Mouse (Mus musculus) intestine, embryonic 15.5 days (tissue): ENCODE data around the gene Sgsm3. TPM values are rescaled to one million over a fixed set of nuclear protein-coding genes. Genes with fewer than 3 reads are reported as not detected.
A peak's percentile ranks its signal among the peaks of the same experiment; 100 is the strongest.

ENCODE experiments used
- ATAC-seq: fragments of 200-750 bp; cut with Nextera tagmentation; 2 replicates; pipeline ENCODE4 v1.8.0; 2017; ENCODE audit warnings: moderate TSS enrichment, moderate library complexity
- H3K27ac ChIP-seq: fragments of 300-500 bp; sonication (generic); 2 replicates; pipeline ENCODE4 v1.5.1; 2015; ENCODE audit warnings: mild to moderate bottlenecking, inconsistent platforms
- H3K27me3 ChIP-seq: fragments of 300-500 bp; sonication (generic); replicated peaks from 2 replicates; pipeline ENCODE4 v1.6.1; 2015; ENCODE audit warnings: inconsistent platforms
- H3K36me3 ChIP-seq: fragments of 300-500 bp; sonication (generic); 2 replicates; pipeline ENCODE4 v1.6.1; 2015; ENCODE audit warnings: inconsistent platforms
- H3K4me1 ChIP-seq: fragments of 300-500 bp; sonication (generic); replicated peaks from 2 replicates; pipeline ENCODE4 v1.6.1; 2015; ENCODE audit warnings: inconsistent platforms
- H3K4me2 ChIP-seq: fragments of 300-500 bp; sonication (generic); replicated peaks from 2 replicates; pipeline ENCODE4 v1.6.1; 2015; ENCODE audit warnings: mild to moderate bottlenecking, inconsistent platforms
- H3K4me3 ChIP-seq: fragments of 300-500 bp; sonication (generic); replicated peaks from 2 replicates; pipeline ENCODE4 v1.5.1; 2015; ENCODE audit warnings: inconsistent platforms
- H3K9ac ChIP-seq: fragments of 300-500 bp; sonication (generic); 2 replicates; pipeline ENCODE4 v1.6.1; 2015; ENCODE audit warnings: inconsistent platforms
- H3K9me3 ChIP-seq: fragments of 300-500 bp; sonication (generic); 2 replicates; pipeline ENCODE4 v1.6.1; 2016; ENCODE audit warnings: inconsistent platforms
- WGBS: fragments of 180-500 bp; shearing (Covaris S2); methylation state at CpG from one replicate; pipeline ENCODE4 v1.1.7; 2015; 5-methylcytosine and 5-hydroxymethylcytosine counted together
- polyA plus RNA-seq: library from polyadenylated mRNA; unstranded; fragments of >200 nt; fragmentation: Nextera tagmentation; extraction: Ambion mirVana; gene quantifications from 2 replicates; pipeline ENCODE4 v1.2.1, GENCODE M21; 2015

The Sgsm3 gene
- polyA plus RNA-seq, 1 experiment from 2014 or later = 27.6 TPM

DNA sequence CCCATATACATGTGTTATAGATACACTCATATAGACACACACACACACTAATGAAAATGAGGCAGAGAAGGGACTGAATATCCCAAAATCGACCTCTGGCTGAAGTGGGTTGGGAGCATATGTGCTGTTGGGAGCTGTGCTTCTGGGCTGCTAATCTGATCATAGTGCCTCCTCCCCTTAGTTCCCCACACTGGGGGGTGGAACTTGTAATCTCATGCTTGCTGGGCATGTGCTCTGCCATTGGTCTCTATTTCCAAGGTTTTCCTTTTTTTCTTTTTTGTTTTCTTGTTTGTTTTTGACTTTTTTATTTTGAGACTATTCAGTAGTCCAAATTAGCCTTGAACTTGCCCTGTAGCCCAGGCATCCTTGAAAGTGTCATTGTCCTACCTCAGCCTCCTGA lies 10.8 kb downstream of the Sgsm3 start:
- H3K9ac ChIP-seq = no peak overlapping the region
- H3K36me3 ChIP-seq = no peaks in the 10 kb centered on the region
- H3K9me3 ChIP-seq = no peaks in the 10 kb centered on the region
- H3K27ac ChIP-seq = no peak overlapping the region
- WGBS = 58% methylated on average over 1 of the region's 1 CpGs
- H3K27me3 ChIP-seq = no peaks in the 10 kb centered on the region
- H3K4me2 ChIP-seq = no peak overlapping the region
- H3K4me1 ChIP-seq = 0 out of 2 replicates have a peak, but pooled peaks cover 2% of the 10 kb centered on the region
- no peak for ATAC-seq
- no peak overlapping the region for H3K4me3 ChIP-seq

DNA sequence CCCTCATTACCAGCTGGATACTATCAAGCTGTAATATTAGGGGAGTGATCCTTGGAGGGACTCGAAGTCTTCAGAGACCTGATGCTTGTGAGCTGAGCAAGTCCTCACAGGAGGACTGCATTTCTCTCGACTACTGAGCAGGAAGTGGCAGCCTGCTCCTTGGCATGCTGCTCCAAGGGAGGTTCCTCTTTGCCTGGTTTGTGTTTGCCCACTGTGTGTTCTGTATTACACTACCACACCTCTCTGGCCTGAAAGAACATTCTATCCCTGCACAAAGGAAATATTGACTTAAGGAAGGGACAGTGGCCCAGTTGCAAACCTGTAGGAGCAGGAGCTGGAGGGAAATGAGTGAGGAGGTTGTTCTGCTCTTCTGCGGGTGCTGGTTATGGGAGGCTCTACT lies 12.1 kb downstream of the Sgsm3 start:
- WGBS = 49% methylated on average over 3 of the region's 3 CpGs
- H3K9ac ChIP-seq = no peak overlapping the region
- H3K27me3 ChIP-seq = no peaks in the 10 kb centered on the region
- H3K9me3 ChIP-seq = no peaks in the 10 kb centered on the region
- H3K4me1 ChIP-seq = 0 out of 2 replicates have a peak, but pooled peaks cover 2% of the 10 kb centered on the region
- H3K4me2 ChIP-seq = no peak overlapping the region
- H3K4me3 ChIP-seq = no peak overlapping the region
- ATAC-seq = peak; percentile 39
- no peaks in the 10 kb centered on the region for H3K36me3 ChIP-seq
- H3K27ac ChIP-seq = no peak overlapping the region

DNA sequence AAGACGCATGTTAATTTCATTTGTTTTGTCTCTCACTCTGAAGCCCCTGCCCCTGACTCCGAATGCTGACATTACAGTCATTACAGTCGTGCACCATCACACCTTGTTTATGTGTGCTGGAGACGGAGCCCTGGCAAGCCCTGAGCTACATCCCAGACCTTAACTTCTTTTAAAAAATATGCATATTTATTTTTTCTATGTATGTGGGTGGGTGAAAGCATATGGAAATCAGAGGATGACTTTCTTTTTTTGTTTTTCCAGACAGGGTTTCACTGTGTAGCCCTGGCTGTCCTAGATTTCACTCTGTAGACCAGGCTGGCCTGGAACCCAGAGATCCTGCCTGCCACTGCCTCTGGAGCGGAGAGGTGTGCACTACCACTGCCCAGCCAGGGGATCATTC lies 17.4 kb downstream of the Sgsm3 start:
- Histone ChIP-seq H3K9ac (no peak overlapping the region), H3K27me3 (no peaks in the 10 kb centered on the region), H3K4me3 (no peak overlapping the region), H3K27ac (no peak overlapping the region), H3K4me1 (0 out of 2 replicates have a peak, but pooled peaks cover 7% of the 10 kb centered on the region), H3K36me3 (no peaks in the 10 kb centered on the region), H3K4me2 (no peak overlapping the region), H3K9me3 (no peaks in the 10 kb centered on the region)
- 80% methylated on average over 5 of the region's 5 CpGs for WGBS
- ATAC-seq = no peak

DNA sequence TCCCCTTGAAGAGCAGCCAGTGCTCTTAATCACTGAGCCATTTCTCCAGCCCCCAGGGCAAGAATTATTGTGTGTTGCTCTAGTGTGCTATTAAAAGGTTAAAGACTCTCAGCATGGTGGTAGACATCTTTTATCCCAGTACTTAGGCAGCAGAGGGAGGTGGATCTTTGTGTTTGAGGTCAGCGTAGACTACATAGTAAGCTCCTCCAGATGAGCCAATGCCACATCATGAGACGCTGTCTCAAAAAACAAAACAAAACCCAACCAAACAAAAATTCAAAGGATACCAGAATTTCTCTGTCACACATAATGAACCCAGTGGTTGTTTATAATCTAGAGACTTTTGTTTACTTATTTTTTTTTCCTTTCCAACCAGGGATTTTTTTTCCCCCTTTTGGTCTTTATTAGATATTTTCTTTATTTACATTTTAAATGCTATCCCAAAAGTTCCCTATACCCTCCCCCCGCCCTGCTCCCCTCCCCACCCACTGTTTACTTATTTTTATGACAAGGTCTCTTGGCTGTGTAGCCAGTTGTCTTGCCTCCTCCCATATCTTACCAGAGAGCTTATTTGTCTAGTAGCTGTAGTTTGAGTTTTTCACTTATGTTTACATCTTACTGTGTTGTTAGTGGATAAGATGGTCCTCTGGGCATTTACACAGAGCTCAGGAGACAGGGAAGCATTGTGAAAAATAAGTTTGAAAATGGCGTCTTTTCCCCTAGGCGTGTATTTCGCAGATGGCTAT lies 18.7 kb downstream of the Sgsm3 start:
- Histone ChIP-seq H3K4me2 (no peak overlapping the region), H3K9ac (no peak overlapping the region), H3K4me3 (no peak overlapping the region), H3K27ac (no peak overlapping the region), H3K27me3 (no peaks in the 10 kb centered on the region), H3K9me3 (no peaks in the 10 kb centered on the region), H3K4me1 (peaks cover 12% of the 10 kb centered on the region), H3K36me3 (no peaks in the 10 kb centered on the region)
- no peak for ATAC-seq
- WGBS = 64% methylated on average over 6 of the region's 6 CpGs

DNA sequence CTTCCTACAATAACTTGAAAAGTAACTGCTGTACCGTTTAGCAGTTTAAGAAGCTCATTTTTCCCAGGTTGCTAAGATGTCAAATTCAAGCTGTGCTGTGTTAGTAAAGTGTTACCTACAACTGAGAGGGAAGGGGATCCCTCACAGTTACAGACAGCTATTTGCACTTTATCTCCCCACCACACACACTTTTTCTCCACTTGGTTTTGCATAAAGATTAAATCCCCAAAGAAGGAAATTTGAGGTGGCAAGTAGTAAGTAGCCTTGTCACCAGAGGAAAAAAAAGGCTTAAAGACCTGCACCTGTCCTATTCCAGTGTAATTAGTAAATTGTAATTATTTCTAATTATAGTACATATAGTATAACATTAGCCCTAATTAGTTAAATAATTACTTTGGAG lies 19.5 kb downstream of the Sgsm3 start:
- Histone ChIP-seq H3K27ac (no peak overlapping the region), H3K36me3 (no peaks in the 10 kb centered on the region), H3K4me3 (no peak overlapping the region), H3K4me1 (peaks cover 12% of the 10 kb centered on the region), H3K4me2 (no peak overlapping the region), H3K9ac (no peak overlapping the region), H3K27me3 (no peaks in the 10 kb centered on the region), H3K9me3 (no peaks in the 10 kb centered on the region)
- WGBS = 38% methylated on average over 1 of the region's 1 CpGs
- no peak for ATAC-seq

DNA sequence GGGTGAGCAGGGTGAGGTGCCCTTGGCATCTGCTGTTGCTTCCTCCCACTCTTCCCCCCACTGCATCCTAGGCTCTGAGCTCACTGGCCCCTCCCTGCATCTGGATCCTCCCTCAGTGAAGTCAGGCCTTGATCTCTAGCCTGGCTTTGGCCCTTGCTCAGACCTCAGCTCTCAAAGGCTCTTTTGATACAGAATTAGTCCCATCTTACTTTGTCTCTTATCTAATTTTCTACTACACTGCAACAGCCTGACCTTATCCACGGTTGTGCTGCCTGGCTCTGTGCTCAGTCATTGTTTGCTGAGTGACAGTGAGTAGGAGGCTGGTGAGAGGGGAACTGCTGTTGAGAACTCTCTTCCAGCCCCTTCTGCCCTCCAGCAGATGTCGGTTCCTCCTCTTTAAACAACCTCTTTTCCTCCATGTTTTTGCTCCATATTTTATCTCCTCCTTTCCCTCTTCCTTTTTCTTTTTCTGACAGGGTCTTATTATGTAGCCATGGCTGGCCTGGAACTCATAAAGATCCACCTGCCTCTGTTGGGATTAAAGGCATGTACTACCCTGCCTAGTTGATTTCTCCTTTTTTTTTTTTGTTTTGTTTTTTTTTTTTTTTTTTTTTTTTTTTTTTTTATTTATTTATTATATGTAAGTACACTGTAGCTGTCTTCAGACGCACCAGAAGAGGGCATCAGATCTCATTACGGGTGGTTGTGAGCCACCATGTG lies 23.0 kb downstream of the Sgsm3 start:
- peaks cover 12% of the 10 kb centered on the region for H3K4me1 ChIP-seq
- peaks cover 6% of the 10 kb centered on the region; the same call in 1 of the 2 replicates for H3K36me3 ChIP-seq
- peak overlapping the region; percentile 27; the same call in 1 of the 2 replicates for H3K27ac ChIP-seq
- H3K4me3 ChIP-seq = no peak overlapping the region
- peak; percentile 28; the same call in 1 of the 2 replicates for ATAC-seq
- WGBS = 33% methylated on average over 3 of the region's 4 CpGs
- H3K9me3 ChIP-seq = no peaks in the 10 kb centered on the region
- H3K27me3 ChIP-seq = no peaks in the 10 kb centered on the region
- H3K4me2 ChIP-seq = no peak overlapping the region
- no peak overlapping the region; the same call in 1 of the 2 replicates for H3K9ac ChIP-seq

DNA sequence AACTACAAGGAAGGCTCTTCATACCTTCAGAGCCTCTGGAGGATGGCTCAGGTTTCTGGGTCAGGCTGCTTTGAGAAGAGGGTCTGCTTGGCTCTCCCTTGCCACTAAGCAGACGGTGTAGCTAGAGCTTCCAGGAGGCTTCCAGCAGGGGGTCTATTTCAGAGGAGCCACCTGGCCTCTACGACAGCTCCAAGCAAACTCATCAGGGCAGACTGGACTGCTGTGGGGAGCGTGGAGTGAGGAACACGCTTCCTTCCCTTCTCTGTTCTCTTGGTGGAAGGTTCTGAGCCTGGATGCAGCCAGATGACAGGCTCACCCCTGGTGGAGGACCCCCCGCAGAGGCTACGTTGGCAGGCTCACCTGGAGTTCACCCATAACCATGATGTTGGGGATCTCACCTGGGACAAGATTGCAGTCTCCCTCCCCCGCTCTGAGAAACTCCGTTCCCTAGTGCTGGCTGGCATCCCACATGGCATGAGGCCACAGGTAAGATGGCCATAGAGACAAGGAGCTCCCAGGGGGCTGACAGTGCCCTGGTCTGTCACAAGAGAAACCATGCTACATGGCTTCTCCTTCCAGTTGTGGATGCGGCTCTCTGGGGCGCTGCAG lies 28.7 kb downstream of the Sgsm3 start:
- Histone ChIP-seq H3K9me3 (no peaks in the 10 kb centered on the region), H3K27me3 (no peaks in the 10 kb centered on the region), H3K4me3 (no peak overlapping the region), H3K36me3 (peaks cover 9% of the 10 kb centered on the region), H3K4me2 (no peak overlapping the region), H3K27ac (no peak overlapping the region), H3K9ac (no peak overlapping the region), H3K4me1 (no peaks in the 10 kb centered on the region)
- 83% methylated on average over 10 of the region's 10 CpGs for WGBS
- no peak for ATAC-seq

DNA sequence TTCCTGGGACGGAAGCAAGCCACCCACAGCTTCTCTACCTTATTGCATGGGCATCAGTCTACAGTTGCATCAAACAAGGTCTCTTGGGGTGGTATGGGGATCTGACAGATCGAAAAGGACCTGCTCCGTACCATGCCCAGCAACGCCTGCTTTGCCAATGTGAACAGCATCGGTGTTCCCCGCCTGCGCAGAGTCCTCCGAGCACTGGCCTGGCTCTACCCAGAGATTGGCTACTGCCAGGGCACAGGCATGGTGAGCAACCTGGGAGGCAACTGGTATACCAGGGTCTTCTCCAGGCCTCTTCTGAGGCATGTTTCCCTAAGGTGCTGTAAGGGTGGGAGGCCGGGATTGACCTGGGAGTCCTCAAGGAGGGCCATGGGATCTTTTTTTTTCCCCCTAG lies 29.8 kb downstream of the Sgsm3 start:
- no peak overlapping the region for H3K9ac ChIP-seq
- no peaks in the 10 kb centered on the region for H3K27me3 ChIP-seq
- H3K4me2 ChIP-seq = no peak overlapping the region
- peaks cover 18% of the 10 kb centered on the region for H3K36me3 ChIP-seq
- H3K27ac ChIP-seq = no peak overlapping the region
- 96% methylated on average over 9 of the region's 9 CpGs for WGBS
- H3K9me3 ChIP-seq = no peaks in the 10 kb centered on the region
- no peaks in the 10 kb centered on the region for H3K4me1 ChIP-seq
- no peak overlapping the region for H3K4me3 ChIP-seq
- no peak for ATAC-seq

DNA sequence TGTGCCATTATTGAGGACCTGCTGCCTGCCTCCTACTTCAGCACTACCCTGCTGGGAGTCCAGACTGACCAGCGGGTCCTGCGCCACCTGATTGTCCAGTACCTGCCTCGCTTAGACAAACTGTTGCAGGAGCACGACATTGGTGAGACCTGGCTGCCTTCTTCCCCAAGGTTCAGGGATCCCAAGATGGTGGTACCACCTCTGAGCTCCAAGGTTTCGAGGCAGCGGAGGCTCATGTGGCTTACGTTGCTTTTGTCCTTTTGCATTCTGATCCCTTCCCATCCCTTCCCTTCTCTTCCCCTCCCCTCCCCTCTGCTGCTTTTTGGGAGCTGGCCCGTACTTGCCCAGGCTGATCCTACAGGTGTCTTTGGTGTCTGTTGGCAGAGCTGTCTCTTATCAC lies 30.3 kb downstream of the Sgsm3 start:
- no peak for ATAC-seq
- no peak overlapping the region for H3K4me2 ChIP-seq
- H3K4me1 ChIP-seq = no peaks in the 10 kb centered on the region
- H3K27me3 ChIP-seq = no peaks in the 10 kb centered on the region
- WGBS = 90% methylated on average over 8 of the region's 8 CpGs
- no peak overlapping the region for H3K9ac ChIP-seq
- no peak overlapping the region for H3K4me3 ChIP-seq
- H3K27ac ChIP-seq = no peak overlapping the region
- no peaks in the 10 kb centered on the region for H3K9me3 ChIP-seq
- H3K36me3 ChIP-seq = peaks cover 22% of the 10 kb centered on the region

DNA sequence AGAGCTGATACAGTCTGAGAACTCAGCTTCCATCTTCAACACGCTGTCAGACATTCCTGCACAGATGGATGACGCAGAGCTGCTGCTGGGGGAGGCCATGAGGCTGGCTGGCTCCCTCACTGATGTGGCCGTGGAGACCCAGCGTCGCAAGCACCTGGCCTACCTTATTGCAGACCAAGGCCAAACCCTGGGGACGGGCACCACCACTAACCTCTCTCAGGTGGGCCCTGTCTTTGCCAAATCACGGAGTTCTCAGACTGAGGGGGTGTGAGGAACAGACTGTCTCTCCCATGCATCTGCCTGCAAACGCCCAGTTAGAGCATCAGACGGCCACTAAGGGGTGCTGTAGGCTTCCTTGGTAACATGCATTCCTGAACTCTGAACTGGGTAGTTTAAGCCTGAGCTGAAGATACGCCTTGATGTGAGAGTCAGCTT lies 31.1 kb downstream of the Sgsm3 start:
- Histone ChIP-seq H3K27ac (no peak overlapping the region), H3K36me3 (peaks cover 23% of the 10 kb centered on the region; the same call in 1 of the 2 replicates), H3K4me1 (no peaks in the 10 kb centered on the region), H3K4me3 (no peak overlapping the region), H3K9ac (no peak overlapping the region), H3K9me3 (no peaks in the 10 kb centered on the region), H3K4me2 (no peak overlapping the region), H3K27me3 (no peaks in the 10 kb centered on the region)
- 57% methylated on average over 10 of the region's 10 CpGs for WGBS
- no peak for ATAC-seq

DNA sequence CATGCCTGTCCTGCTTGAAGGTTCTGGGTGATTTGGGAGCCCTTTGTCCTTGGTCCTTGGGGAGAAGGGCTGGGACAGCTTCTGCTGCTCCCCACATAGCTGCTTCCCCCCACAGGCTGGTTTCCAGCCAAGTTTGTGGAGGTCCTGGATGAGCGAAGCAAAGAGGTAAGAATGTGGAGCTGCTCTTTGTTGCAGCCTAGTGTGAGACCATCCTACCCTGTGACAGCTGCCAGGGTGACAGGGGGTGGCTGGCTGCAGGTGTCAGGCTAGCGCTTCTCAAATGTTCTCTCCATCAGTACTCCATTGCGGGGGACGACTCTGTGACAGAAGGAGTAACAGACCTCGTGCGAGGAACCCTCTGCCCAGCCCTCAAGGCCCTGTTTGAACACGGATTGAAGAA lies 32.5 kb downstream of the Sgsm3 start:
- H3K36me3 ChIP-seq = peaks cover 28% of the 10 kb centered on the region; the same call in 1 of the 2 replicates
- no peak overlapping the region for H3K4me3 ChIP-seq
- no peak overlapping the region for H3K9ac ChIP-seq
- WGBS = 78% methylated on average over 7 of the region's 7 CpGs
- H3K9me3 ChIP-seq = no peaks in the 10 kb centered on the region
- no peak overlapping the region for H3K4me2 ChIP-seq
- no peak overlapping the region for H3K27ac ChIP-seq
- no peaks in the 10 kb centered on the region for H3K27me3 ChIP-seq
- no peak for ATAC-seq
- no peaks in the 10 kb centered on the region for H3K4me1 ChIP-seq

DNA sequence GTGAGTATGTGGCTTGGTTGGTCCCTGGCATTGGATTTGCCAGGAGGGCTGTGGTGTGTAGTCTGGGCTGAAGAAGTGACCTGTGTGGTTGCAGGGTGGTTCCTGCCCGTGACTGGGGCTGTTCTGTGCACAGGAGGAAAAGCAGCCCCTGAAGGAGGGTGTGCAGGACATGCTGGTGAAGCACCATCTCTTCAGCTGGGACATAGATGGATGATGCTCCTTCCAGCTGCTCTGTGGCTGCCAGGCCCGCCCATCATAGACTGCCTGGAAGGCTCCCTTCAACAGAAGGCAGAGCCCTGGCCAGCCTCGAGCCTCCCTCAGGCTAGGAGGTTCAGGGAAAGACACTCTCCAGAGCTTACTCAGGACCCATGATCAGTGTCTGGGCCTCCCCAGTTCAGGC lies 34.0 kb downstream of the Sgsm3 start:
- no peak for ATAC-seq
- no peaks in the 10 kb centered on the region for H3K4me1 ChIP-seq
- no peak overlapping the region for H3K27ac ChIP-seq
- H3K9ac ChIP-seq = no peak overlapping the region
- no peaks in the 10 kb centered on the region for H3K27me3 ChIP-seq
- no peak overlapping the region for H3K4me2 ChIP-seq
- H3K9me3 ChIP-seq = no peaks in the 10 kb centered on the region
- WGBS = 43% methylated on average over 3 of the region's 3 CpGs
- no peak overlapping the region for H3K4me3 ChIP-seq
- H3K36me3 ChIP-seq = peaks cover 37% of the 10 kb centered on the region
